Mouse (Mus musculus): ENCODE results near the gene Stk11. TPM values are rescaled to one million over a fixed set of nuclear protein-coding genes. Genes with fewer than 3 reads are reported as not detected.

Gene Stk11
- polyA plus RNA-seq, 2 experiments = 17.4 to 88.8 TPM

- no peak for ATAC-seq (ENCODE audit: insufficient read depth)
- H3K27me3 ChIP-seq (ENCODE audit: control insufficient read depth, insufficient read depth, low read length) = no peaks in the 10 kb centered on the region
- peaks cover 25 to 28% of the 10 kb centered on the region in 2 experiments for H3K4me1 ChIP-seq (replicated peaks; ENCODE audit: control insufficient read depth in 2 of 2, insufficient read depth in 2 of 2, low read length in 1 of 2)
- no peak for TF ChIP-seq CTCF (IDR thresholded peaks at IDR 0.05; ENCODE audit: low read depth)
- TF ChIP-seq EP300 (IDR thresholded peaks at IDR 0.05; ENCODE audit: low read depth) = no peak
- DNase-seq (ENCODE audit: low read depth in 3 of 3, low spot score in 3 of 3) = no peak
- no peak overlapping the region; the same call in 1 of the 2 replicates for H3K9ac ChIP-seq (replicated peaks)
- 77% methylated on average over 4 of the region's 4 CpGs for WGBS (ENCODE audit: insufficient replicate concordance)
- no peak overlapping the region for H3K4me3 ChIP-seq (ENCODE audit: insufficient read depth in 1 of 2, low read depth in 2 of 2, low read length in 2 of 2)
- H3K36me3 ChIP-seq (replicated peaks; ENCODE audit: control insufficient read depth, insufficient read depth, low read depth) = peaks cover 17% of the 10 kb centered on the region
- H3K9me3 ChIP-seq (ENCODE audit: control insufficient read depth, low read length) = no peaks in the 10 kb centered on the region
- peak overlapping the region; percentile 99 for H3K4me2 ChIP-seq (ENCODE audit: low read depth)
- H3K27ac ChIP-seq = peak overlapping the region; percentile 94
Observed at GRCm38 (mm10) chr10:80146568-80147011, 31.0 kb downstream of the Stk11 start.

- Histone ChIP-seq H3K4me2 (ENCODE audit: low read depth) (peak overlapping the region; percentile 99), H3K9me3 (ENCODE audit: control insufficient read depth, low read length) (no peaks in the 10 kb centered on the region), H3K9ac (replicated peaks) (peak overlapping the region; percentile 81), H3K36me3 (replicated peaks; ENCODE audit: control insufficient read depth, insufficient read depth, low read depth) (peaks cover 23% of the 10 kb centered on the region), H3K4me3 (ENCODE audit: insufficient read depth in 1 of 2, low read depth in 2 of 2, low read length in 2 of 2) (peak overlapping the region; percentile 72 to 90; a peak in 2 of 4 replicates), H3K27me3 (ENCODE audit: control insufficient read depth, insufficient read depth, low read length) (no peaks in the 10 kb centered on the region), H3K4me1 (replicated peaks; ENCODE audit: control insufficient read depth in 2 of 2, insufficient read depth in 2 of 2, low read length in 1 of 2) (peaks cover 25 to 28% of the 10 kb centered on the region in 2 experiments), H3K27ac (peak overlapping the region; percentile 94)
- WGBS (ENCODE audit: insufficient replicate concordance) = 32% methylated on average over 5 of the region's 5 CpGs
- no peak for ATAC-seq (ENCODE audit: insufficient read depth)
- no peak for DNase-seq (ENCODE audit: low read depth in 3 of 3, low spot score in 3 of 3)
- TF ChIP-seq EP300 (IDR thresholded peaks at IDR 0.05; ENCODE audit: low read depth) (no peak), CTCF (IDR thresholded peaks at IDR 0.05; ENCODE audit: low read depth) (no peak)
Observed at GRCm38 (mm10) chr10:80147146-80147718, 31.6 kb downstream of the Stk11 start.

- H3K27me3 ChIP-seq (ENCODE audit: control insufficient read depth, insufficient read depth, low read length) = no peaks in the 10 kb centered on the region
- H3K4me1 ChIP-seq (replicated peaks; ENCODE audit: control insufficient read depth in 2 of 2, insufficient read depth in 2 of 2, low read length in 1 of 2) = peaks cover 24 to 29% of the 10 kb centered on the region in 2 experiments
- DNase-seq (ENCODE audit: low read depth in 3 of 3, low spot score in 3 of 3) (no peak), ATAC-seq (ENCODE audit: insufficient read depth) (peak; percentile 32)
- peak; percentile 73 for TF ChIP-seq CTCF (IDR thresholded peaks at IDR 0.05; ENCODE audit: low read depth)
- TF ChIP-seq EP300 (IDR thresholded peaks at IDR 0.05; ENCODE audit: low read depth) = no peak
- H3K4me3 ChIP-seq (ENCODE audit: insufficient read depth in 1 of 2, low read depth in 2 of 2, low read length in 2 of 2) = peak within 1 kb of the TSS; percentile 72 to 90
- H3K4me2 ChIP-seq (ENCODE audit: low read depth) = peak within 1 kb of the TSS; percentile 99
- peak within 1 kb of the TSS; percentile 94 for H3K27ac ChIP-seq
- peak within 1 kb of the TSS; percentile 81 for H3K9ac ChIP-seq (replicated peaks)
- peaks cover 27% of the 10 kb centered on the region for H3K36me3 ChIP-seq (replicated peaks; ENCODE audit: control insufficient read depth, insufficient read depth, low read depth)
- no peaks in the 10 kb centered on the region for H3K9me3 ChIP-seq (ENCODE audit: control insufficient read depth, low read length)
- WGBS (ENCODE audit: insufficient replicate concordance) = 2% methylated on average over 37 of the region's 42 CpGs
Observed at GRCm38 (mm10) chr10:80147719-80148601, 32.4 kb downstream of the Stk11 start, which contains the start of gene Midn. Gene Midn (plus strand): TSS chr10:80148272.

- Histone ChIP-seq H3K36me3 (replicated peaks; ENCODE audit: control insufficient read depth, insufficient read depth, low read depth) (peaks cover 32% of the 10 kb centered on the region), H3K9ac (replicated peaks) (peak overlapping the region; percentile 81), H3K4me3 (ENCODE audit: insufficient read depth in 1 of 2, low read depth in 2 of 2, low read length in 2 of 2) (peak overlapping the region; percentile 72 to 90), H3K4me2 (ENCODE audit: low read depth) (peak overlapping the region; percentile 99), H3K4me1 (replicated peaks; ENCODE audit: control insufficient read depth in 2 of 2, insufficient read depth in 2 of 2, low read length in 1 of 2) (peaks cover 24 to 29% of the 10 kb centered on the region in 2 experiments), H3K9me3 (ENCODE audit: control insufficient read depth, low read length) (no peaks in the 10 kb centered on the region), H3K27me3 (ENCODE audit: control insufficient read depth, insufficient read depth, low read length) (no peaks in the 10 kb centered on the region), H3K27ac (peak overlapping the region; percentile 94)
- DNase-seq (ENCODE audit: low read depth in 3 of 3, low spot score in 3 of 3) (peak; percentile 76 to 86 (median 84)), ATAC-seq (ENCODE audit: insufficient read depth) (peak; percentile 65)
- no peak for TF ChIP-seq EP300 (IDR thresholded peaks at IDR 0.05; ENCODE audit: low read depth)
- TF ChIP-seq CTCF (IDR thresholded peaks at IDR 0.05; ENCODE audit: low read depth) = peak; percentile 68
- WGBS (ENCODE audit: insufficient replicate concordance) = under 1% methylated on average over 57 of the region's 57 CpGs
Observed at GRCm38 (mm10) chr10:80148610-80149290, 33.1 kb downstream of the Stk11 start.
